Mouse (Mus musculus): ENCODE measurements around the gene Grxcr1. TPM values are rescaled to one million over a fixed set of nuclear protein-coding genes. Genes with fewer than 3 reads are reported as not detected.

Gene Grxcr1
- not detected for total RNA-seq (2021)

DNA sequence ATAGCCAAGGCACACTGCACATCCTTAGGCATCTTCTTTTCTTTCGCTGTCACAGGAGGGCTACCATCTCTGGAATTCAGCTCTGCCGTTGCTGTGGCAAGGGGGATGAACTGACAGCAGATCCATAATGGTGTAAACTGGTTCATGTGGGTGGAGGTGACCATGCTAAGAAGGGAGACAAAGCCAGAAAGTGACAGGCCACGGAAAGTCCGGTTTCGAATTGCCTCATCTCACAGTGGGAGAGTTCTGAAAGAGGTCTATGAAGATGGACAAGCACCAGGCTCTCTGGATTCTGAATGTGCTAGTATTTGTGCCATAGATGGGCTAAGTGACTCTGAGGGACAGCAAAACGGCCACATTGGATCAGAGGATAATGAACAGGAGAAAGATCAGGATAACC, at the start of gene Grxcr1:
Gene Grxcr1 (plus strand): TSS at position 92 of the 400 bp plus-strand sequence.
- intact Hi-C loops (cut with DNase I), result no loop called here
- DNase-seq (ENCODE audit: low spot score), result no peak

DNA sequence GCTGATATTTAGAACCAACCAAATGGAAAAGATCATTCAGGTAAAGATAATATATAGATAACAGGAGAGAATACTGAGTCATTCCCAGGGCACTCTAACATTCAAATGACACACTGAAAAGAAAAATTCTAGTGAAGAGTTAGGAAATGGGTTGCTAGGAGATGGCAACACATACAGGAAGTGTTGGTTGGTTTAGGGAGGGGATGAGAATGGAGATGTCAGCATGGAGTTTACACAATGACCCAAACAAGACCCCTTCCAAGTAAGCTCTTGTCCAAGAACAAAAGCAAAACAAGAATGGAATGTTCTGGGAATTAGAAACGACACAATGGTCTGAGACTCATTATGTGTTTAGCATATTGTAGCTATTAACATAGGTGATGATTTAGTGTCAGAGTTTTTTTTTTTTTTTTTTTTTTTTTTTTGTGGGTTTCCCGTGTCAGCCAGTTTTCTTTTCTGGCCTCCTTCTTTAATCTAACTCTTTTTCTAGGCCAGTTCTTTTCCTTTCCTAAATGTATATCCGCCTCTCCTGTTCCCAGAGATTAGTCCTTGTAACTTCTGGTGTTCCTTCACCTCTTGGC, 49.6 kb upstream of the Grxcr1 start:
- no peak for DNase-seq (ENCODE audit: low spot score)
- intact Hi-C loops (cut with DNase I), result no loop called here

- intact Hi-C loops (cut with DNase I), result no loop called here
- no peak for DNase-seq (ENCODE audit: low spot score)
These were observed 41.2 kb upstream of the Grxcr1 start for GRCm38 (mm10) chr5:67990426-67990825.

GRCm38 (mm10) chr5:68002611-68003010, 29.0 kb upstream of the Grxcr1 start:
- intact Hi-C loops (cut with DNase I), result no loop called here
- DNase-seq (ENCODE audit: low spot score), result no peak

DNA sequence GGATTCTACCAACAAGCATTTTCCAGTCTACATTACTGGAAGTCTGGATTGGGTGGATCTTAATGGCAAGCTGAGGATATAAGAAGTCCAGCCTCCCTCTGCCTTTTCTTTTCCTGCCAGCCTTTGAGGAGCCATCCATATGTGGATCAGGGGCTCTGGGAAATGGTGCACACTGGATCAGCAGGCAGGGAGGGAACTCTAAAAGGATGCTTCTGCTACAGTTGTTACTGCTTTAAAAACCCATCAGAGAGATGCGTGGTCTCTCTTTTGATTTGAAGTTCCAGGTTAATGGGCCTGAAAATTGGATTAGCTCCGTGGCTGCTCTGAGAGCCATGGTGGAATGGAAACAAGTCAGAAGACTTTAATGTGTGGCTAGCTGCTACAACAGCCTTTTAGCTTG, 27.7 kb upstream of the Grxcr1 start:
- intact Hi-C loops (cut with DNase I), result no loop called here
- DNase-seq (ENCODE audit: low spot score), result no peak

- no peak for DNase-seq (ENCODE audit: low spot score)
- intact Hi-C loops (cut with DNase I), result no loop called here
These were observed 27.2 kb upstream of the Grxcr1 start for GRCm38 (mm10) chr5:68004419-68004818.

DNA sequence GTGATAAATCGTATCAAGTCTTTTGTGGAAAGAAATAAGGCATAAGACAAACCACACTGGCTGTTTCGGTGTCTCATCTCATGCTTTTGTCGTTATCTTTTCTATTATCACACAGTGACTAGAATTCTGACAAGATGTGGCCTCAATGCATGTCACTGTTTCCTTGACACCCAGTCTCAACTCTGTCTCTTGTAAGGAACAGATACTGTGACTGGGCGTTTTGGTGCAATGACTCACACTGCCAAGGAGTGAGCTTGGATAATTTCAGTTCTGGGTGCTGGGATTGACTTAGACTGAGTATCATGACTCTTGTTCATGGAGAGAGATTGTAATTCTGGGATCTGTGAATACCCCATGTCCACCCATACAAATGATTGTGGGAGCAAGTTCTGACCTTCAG, 24.6 kb upstream of the Grxcr1 start:
- intact Hi-C loops (cut with DNase I), result no loop called here
- no peak for DNase-seq (ENCODE audit: low spot score)

DNA sequence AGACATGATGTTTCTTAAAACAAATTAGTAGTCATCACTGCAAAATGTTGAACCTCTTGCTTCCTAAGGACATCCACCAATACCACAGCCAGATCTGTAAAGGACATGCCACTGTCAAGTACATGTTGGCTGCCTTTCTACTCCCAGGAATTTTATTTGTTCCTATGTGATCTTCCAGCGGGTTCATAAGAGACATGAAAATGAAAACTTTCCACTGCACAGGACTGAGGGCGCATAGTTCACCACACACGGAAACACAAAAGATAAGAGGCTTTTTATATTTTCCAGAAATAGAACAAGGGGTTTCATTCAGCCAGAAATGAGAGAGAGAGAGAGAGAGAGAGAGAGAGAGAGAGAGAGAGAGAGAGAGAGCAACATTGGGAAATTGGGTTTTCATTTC, 20.1 kb upstream of the Grxcr1 start:
- no peak for DNase-seq (ENCODE audit: low spot score)
- intact Hi-C loops (cut with DNase I), result loop anchor here (5.0 kb wide), 3 partner anchors 79 to 479 kb away; partner anchors contain the start of gene Atp8a1

- DNase-seq (ENCODE audit: low spot score), result peak; percentile 53
- intact Hi-C loops (cut with DNase I), result loop anchor here (1.0 to 5.0 kb wide), 4 partner anchors 80 to 480 kb away; partner anchors contain the start of gene Atp8a1
These were observed 19.0 kb upstream of the Grxcr1 start for GRCm38 (mm10) chr5:68012618-68013017.

DNA sequence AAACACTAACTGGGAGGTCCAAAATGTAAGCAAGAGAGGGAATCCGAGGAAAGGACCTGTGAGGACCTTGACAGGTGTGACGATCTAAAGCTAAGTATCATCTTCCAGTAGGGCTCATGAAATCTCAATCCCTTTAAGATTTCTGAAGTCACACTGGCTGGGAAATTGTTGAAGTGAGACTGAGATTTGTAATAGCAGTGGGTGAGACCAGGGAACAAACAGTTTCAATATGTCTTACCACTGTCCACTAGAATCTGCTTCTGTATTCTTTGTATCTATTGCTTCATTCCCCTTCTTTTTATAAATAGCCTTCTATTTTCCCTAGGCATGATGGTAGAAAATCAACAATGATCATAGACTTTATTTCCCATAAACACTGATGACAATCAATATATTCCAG, 10.8 kb upstream of the Grxcr1 start:
- intact Hi-C loops (cut with DNase I), result no loop called here
- DNase-seq (ENCODE audit: low spot score), result no peak

GRCm38 (mm10) chr5:68026658-68027422, 4.8 kb upstream of the Grxcr1 start:
- no peak for DNase-seq (ENCODE audit: low spot score)
- intact Hi-C loops (cut with DNase I), result no loop called here

DNA sequence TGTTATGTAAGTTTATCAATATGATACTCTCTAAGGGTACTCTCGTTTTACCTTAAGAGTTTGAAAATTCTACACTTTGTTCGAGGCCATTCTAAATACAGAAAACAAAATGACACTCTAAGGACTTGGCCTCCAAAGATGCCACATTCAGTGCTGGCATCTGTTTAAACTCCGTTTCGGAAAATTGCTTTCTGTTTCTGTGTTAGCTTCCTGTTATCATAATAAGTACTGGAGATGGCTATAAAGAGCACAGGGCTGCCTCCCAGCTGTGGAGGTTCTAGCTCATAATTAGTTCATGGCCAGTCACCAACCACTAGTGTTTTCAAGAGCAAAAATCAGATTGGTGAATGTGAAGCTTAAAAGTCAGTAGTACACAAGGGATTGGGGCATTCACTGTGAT, 4.2 kb upstream of the Grxcr1 start:
- DNase-seq (ENCODE audit: low spot score), result no peak
- intact Hi-C loops (cut with DNase I), result no loop called here

DNA sequence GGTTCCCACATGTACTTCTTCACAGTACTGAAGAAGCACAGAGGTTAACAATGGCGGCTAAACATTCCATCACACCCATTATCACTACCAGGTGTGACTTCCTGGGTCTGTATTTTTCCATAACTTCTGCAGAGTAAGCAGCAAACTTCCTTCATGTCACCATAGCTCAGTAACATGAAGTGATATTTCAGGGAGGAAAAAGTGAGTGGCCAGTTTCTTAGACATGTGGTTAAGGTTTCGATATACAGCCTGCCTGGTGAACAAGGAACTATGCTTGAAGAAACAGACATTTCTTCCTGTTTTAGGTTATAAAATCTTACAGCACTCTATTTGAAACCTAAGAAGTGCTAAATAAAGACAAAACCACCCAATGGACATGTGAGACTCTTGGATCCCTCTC, 1.7 kb downstream of the Grxcr1 start:
- DNase-seq (ENCODE audit: low spot score), result no peak
- intact Hi-C loops (cut with DNase I), result no loop called here

- intact Hi-C loops (cut with DNase I), result no loop called here
- no peak for DNase-seq (ENCODE audit: low spot score)
These were observed 7.4 kb downstream of the Grxcr1 start for GRCm38 (mm10) chr5:68039077-68039476.

DNA sequence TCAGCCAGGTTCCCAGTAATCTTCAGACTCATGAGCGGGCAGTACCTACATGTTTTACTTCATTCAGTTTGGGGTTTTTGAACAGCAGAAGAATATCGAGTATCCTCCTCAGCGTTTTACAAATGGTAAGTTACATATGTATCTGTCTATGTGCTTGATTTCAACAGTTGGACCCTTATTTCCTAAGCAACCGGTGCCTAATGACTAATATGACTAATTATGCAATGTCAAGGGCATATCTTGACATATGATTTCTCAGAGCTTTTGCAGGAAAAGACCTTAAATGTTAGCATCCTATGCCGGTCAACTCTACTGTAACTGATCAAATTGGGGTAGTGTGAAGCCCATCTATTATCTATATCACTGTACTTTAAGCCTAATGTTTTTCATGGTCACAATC, 11.7 kb downstream of the Grxcr1 start:
- intact Hi-C loops (cut with DNase I), result no loop called here
- no peak for DNase-seq (ENCODE audit: low spot score)

- intact Hi-C loops (cut with DNase I), result no loop called here
- no peak for DNase-seq (ENCODE audit: low spot score)
These were observed 17.1 kb downstream of the Grxcr1 start for GRCm38 (mm10) chr5:68048783-68049182.

GRCm38 (mm10) chr5:68049536-68049935, 17.9 kb downstream of the Grxcr1 start:
- intact Hi-C loops (cut with DNase I), result no loop called here
- DNase-seq (ENCODE audit: low spot score), result no peak

DNA sequence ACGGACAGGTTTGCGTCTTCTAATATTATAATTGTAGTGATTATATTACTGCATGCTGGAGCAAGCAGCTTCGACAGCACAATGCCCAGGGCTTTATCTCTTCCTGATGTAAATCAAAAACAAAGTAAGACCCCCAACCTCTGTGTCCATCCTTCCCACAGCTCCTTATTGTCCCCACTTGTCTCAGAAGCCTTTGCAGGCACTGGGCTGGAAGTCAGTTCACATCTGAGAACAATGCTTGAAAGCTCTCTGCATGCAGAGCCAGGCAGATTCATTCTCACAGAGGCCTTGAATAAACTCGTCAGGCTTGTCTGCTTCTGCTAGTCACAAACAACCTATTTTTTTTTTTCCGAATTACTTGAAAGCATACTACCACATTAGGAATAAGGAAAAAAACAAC, 19.5 kb downstream of the Grxcr1 start:
- DNase-seq (ENCODE audit: low spot score), result no peak
- intact Hi-C loops (cut with DNase I), result no loop called here

GRCm38 (mm10) chr5:68057574-68057973, 25.9 kb downstream of the Grxcr1 start:
- intact Hi-C loops (cut with DNase I), result no loop called here
- no peak for DNase-seq (ENCODE audit: low spot score)

GRCm38 (mm10) chr5:68068694-68069093, 37.1 kb downstream of the Grxcr1 start:
- intact Hi-C loops (cut with DNase I), result no loop called here
- no peak for DNase-seq (ENCODE audit: low spot score)

GRCm38 (mm10) chr5:68070308-68070707, 38.7 kb downstream of the Grxcr1 start:
- intact Hi-C loops (cut with DNase I), result no loop called here
- DNase-seq (ENCODE audit: low spot score), result no peak

- DNase-seq (ENCODE audit: low spot score), result no peak
- intact Hi-C loops (cut with DNase I), result no loop called here
These were observed 40.2 kb downstream of the Grxcr1 start for GRCm38 (mm10) chr5:68071857-68072256.

Measured in heart, postnatal 25 days (tissue).